Mouse (Mus musculus): ENCODE results near the gene Gcnt2. TPM values are rescaled to one million over a fixed set of nuclear protein-coding genes. Genes with fewer than 3 reads are reported as not detected.
"Not testable (repeated sequence)": the region's sequence is repeated elsewhere in the genome, so short reads cannot be mapped to it uniquely, and the experiment has no call there.

The Gcnt2 gene
- polyA plus RNA-seq, 1 experiment from 2014 or later: 5.7 TPM

- Histone ChIP-seq H3K36me3 (ENCODE audit: control insufficient read depth, insufficient read depth, low read length) (no peaks in the 10 kb centered on the region), H3K27ac (replicated peaks) (peak overlapping the region; percentile 69), H3K4me2 (replicated peaks; ENCODE audit: low read depth) (peak overlapping the region; percentile 9; the same call in 1 of the 2 replicates), H3K27me3 (ENCODE audit: control insufficient read depth, insufficient read depth, low read length) (no peaks in the 10 kb centered on the region), H3K9me3 (ENCODE audit: control insufficient read depth, low read length) (no peaks in the 10 kb centered on the region), H3K4me3 (ENCODE audit: low read depth, low read length) (no peak overlapping the region), H3K4me1 (replicated peaks; ENCODE audit: control insufficient read depth, insufficient read depth) (no peaks in the 10 kb centered on the region), H3K9ac (ENCODE audit: low read length) (no peak overlapping the region; the same call in 1 of the 2 replicates)
- ATAC-seq (ENCODE audit: low FRiP score, low TSS enrichment) (no peak), DNase-seq (ENCODE audit: low spot score) (no peak)
- no peak for TF ChIP-seq CTCF (IDR thresholded peaks at IDR 0.05; ENCODE audit: low read depth)
- TF ChIP-seq EP300 (optimal IDR thresholded peaks at IDR 0.05): no peak
- 47% methylated on average over 9 of the region's 9 CpGs for WGBS
Measured at GRCm38 (mm10) chr13:40928192-40928898, 68.8 kb downstream of the Gcnt2 start.

GRCm38 (mm10) chr13:40931871-40932270 lies 72.3 kb downstream of the Gcnt2 start:
- ATAC-seq (ENCODE audit: low FRiP score, low TSS enrichment): peak; percentile 67; the same call in 1 of the 2 replicates
- H3K9ac ChIP-seq (ENCODE audit: low read length); H3K36me3 ChIP-seq (ENCODE audit: control insufficient read depth, insufficient read depth, low read length); H3K27me3 ChIP-seq (ENCODE audit: control insufficient read depth, insufficient read depth, low read length); H3K9me3 ChIP-seq (ENCODE audit: control insufficient read depth, low read length); H3K4me2 ChIP-seq (replicated peaks; ENCODE audit: low read depth); H3K27ac ChIP-seq (replicated peaks); H3K4me3 ChIP-seq (ENCODE audit: low read depth, low read length); H3K4me1 ChIP-seq (replicated peaks; ENCODE audit: control insufficient read depth, insufficient read depth): not testable (repeated sequence)
- peak; percentile 47 for DNase-seq (ENCODE audit: low spot score)
- WGBS: no CpG with 5 or more reads among the region's 2 CpGs

GRCm38 (mm10) chr13:40932573-40932972 lies 73.0 kb downstream of the Gcnt2 start:
- Histone ChIP-seq H3K9me3 (ENCODE audit: control insufficient read depth, low read length) (no peaks in the 10 kb centered on the region), H3K36me3 (ENCODE audit: control insufficient read depth, insufficient read depth, low read length) (no peaks in the 10 kb centered on the region), H3K4me3 (ENCODE audit: low read depth, low read length) (no peak overlapping the region), H3K27ac (replicated peaks) (no peak overlapping the region), H3K4me1 (replicated peaks; ENCODE audit: control insufficient read depth, insufficient read depth) (no peaks in the 10 kb centered on the region), H3K27me3 (ENCODE audit: control insufficient read depth, insufficient read depth, low read length) (no peaks in the 10 kb centered on the region), H3K4me2 (replicated peaks; ENCODE audit: low read depth) (no peak overlapping the region), H3K9ac (ENCODE audit: low read length) (no peak overlapping the region)
- ATAC-seq (ENCODE audit: low FRiP score, low TSS enrichment): no peak
- TF ChIP-seq EP300 (optimal IDR thresholded peaks at IDR 0.05) (no peak), CTCF (IDR thresholded peaks at IDR 0.05; ENCODE audit: low read depth) (no peak)
- DNase-seq (ENCODE audit: low spot score): no peak
- 73% methylated on average over 5 of the region's 5 CpGs for WGBS

- no peak overlapping the region for H3K27ac ChIP-seq (replicated peaks)
- no peaks in the 10 kb centered on the region for H3K9me3 ChIP-seq (ENCODE audit: control insufficient read depth, low read length)
- H3K9ac ChIP-seq (ENCODE audit: low read length): no peak overlapping the region
- no peaks in the 10 kb centered on the region for H3K36me3 ChIP-seq (ENCODE audit: control insufficient read depth, insufficient read depth, low read length)
- H3K4me1 ChIP-seq (replicated peaks; ENCODE audit: control insufficient read depth, insufficient read depth): no peaks in the 10 kb centered on the region
- ATAC-seq (ENCODE audit: low FRiP score, low TSS enrichment): no peak
- TF ChIP-seq EP300 (optimal IDR thresholded peaks at IDR 0.05): no peak
- no peak for TF ChIP-seq CTCF (IDR thresholded peaks at IDR 0.05; ENCODE audit: low read depth)
- no peak overlapping the region for H3K4me3 ChIP-seq (ENCODE audit: low read depth, low read length)
- WGBS: 86% methylated on average over 3 of the region's 3 CpGs
- no peaks in the 10 kb centered on the region for H3K27me3 ChIP-seq (ENCODE audit: control insufficient read depth, insufficient read depth, low read length)
- no peak for DNase-seq (ENCODE audit: low spot score)
- no peak overlapping the region for H3K4me2 ChIP-seq (replicated peaks; ENCODE audit: low read depth)
Measured at GRCm38 (mm10) chr13:40934341-40934740, 74.8 kb downstream of the Gcnt2 start.

GRCm38 (mm10) chr13:40937586-40937985 lies 78.0 kb downstream of the Gcnt2 start:
- DNase-seq (ENCODE audit: low spot score) (no peak), ATAC-seq (ENCODE audit: low FRiP score, low TSS enrichment) (no peak)
- no peaks in the 10 kb centered on the region for H3K4me1 ChIP-seq (replicated peaks; ENCODE audit: control insufficient read depth, insufficient read depth)
- H3K36me3 ChIP-seq (ENCODE audit: control insufficient read depth, insufficient read depth, low read length): no peaks in the 10 kb centered on the region
- TF ChIP-seq CTCF (IDR thresholded peaks at IDR 0.05; ENCODE audit: low read depth): no peak
- no peak for TF ChIP-seq EP300 (optimal IDR thresholded peaks at IDR 0.05)
- no peak overlapping the region for H3K9ac ChIP-seq (ENCODE audit: low read length)
- no peak overlapping the region for H3K4me2 ChIP-seq (replicated peaks; ENCODE audit: low read depth)
- WGBS: 92% methylated on average over 5 of the region's 5 CpGs
- no peaks in the 10 kb centered on the region for H3K9me3 ChIP-seq (ENCODE audit: control insufficient read depth, low read length)
- H3K4me3 ChIP-seq (ENCODE audit: low read depth, low read length): no peak overlapping the region
- no peaks in the 10 kb centered on the region for H3K27me3 ChIP-seq (ENCODE audit: control insufficient read depth, insufficient read depth, low read length)
- H3K27ac ChIP-seq (replicated peaks): no peak overlapping the region

DNA sequence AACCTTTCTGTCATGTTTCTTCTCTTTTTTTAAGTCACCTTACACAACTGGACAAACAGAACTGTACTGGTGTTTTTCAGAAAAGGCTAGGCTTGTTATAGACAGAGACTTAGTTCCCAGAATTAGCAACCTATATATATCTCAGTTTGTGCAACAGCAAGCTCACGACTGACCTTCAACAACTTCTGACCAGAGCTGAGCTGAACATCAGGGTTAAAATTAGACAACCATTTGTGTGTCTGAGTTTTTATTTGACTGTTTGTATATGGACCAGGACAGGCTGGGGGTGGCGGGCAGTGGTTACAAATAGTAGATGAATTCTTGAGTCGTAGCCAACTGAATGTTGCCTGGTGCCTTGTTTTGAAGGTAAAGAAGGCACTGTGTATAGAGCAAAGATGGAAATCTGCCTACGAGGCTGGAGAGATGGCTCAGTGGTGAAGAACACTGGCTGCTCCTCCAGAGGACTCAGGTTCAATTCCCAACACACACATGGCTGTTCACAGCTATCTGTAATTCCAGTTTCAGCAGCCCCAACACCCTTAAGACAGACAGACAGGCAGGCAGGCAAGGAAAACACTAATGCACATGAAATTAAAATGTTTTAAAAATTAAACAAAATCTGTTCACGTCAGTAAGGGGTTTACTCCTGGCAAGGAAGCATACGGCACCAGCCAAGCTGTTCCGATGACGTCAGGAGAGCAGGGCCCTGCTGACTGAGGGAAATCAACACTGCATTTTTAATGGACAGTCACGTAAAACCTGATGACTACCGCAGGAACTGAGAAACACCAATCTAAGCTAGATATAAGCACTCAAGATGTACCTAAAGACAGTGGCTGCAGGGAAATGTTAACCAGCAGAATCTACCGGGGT lies 79.2 kb downstream of the Gcnt2 start:
- DNase-seq (ENCODE audit: low spot score) (no peak), ATAC-seq (ENCODE audit: low FRiP score, low TSS enrichment) (no peak)
- TF ChIP-seq EP300 (optimal IDR thresholded peaks at IDR 0.05): no peak
- no peaks in the 10 kb centered on the region for H3K36me3 ChIP-seq (ENCODE audit: control insufficient read depth, insufficient read depth, low read length)
- H3K27me3 ChIP-seq (ENCODE audit: control insufficient read depth, insufficient read depth, low read length): no peaks in the 10 kb centered on the region
- H3K27ac ChIP-seq (replicated peaks): 0 out of 2 replicates have a peak overlapping the region, but pooled peaks have one; percentile 20
- no peaks in the 10 kb centered on the region for H3K4me1 ChIP-seq (replicated peaks; ENCODE audit: control insufficient read depth, insufficient read depth)
- H3K9me3 ChIP-seq (ENCODE audit: control insufficient read depth, low read length): no peaks in the 10 kb centered on the region
- no peak overlapping the region for H3K9ac ChIP-seq (ENCODE audit: low read length)
- H3K4me2 ChIP-seq (replicated peaks; ENCODE audit: low read depth): peak overlapping the region; percentile 2; the same call in 1 of the 2 replicates
- WGBS: 43% methylated on average over 11 of the region's 11 CpGs
- H3K4me3 ChIP-seq (ENCODE audit: low read depth, low read length): no peak overlapping the region

Data from stomach, postnatal 0 days (tissue).